ENCODE assay signal across 8 mouse cellular contexts in genomic region chr4:152315498-152316213, GRCm38 (mm10). TPM values are rescaled to one million over a fixed set of nuclear protein-coding genes. Genes with fewer than 3 reads are reported as not detected.
A peak's percentile ranks its signal among the peaks of the same experiment; 100 is the strongest.
DNase-seq lines count a peak whose midpoint lies in the region; ATAC-seq and TF ChIP-seq lines count a peak whose summit lies in the region.
"Had no signal": no experiment of that assay in that cellular context is flagged by ENCODE, and none has a peak within 500 bp of the region (broad histone marks: within the 10 kb centered on the region; RNA-seq: fewer than 3 reads in every experiment).

No protein-coding gene starts in this region.

- no peak for TF ChIP-seq CTCF in lung, postnatal 0 days (IDR thresholded peaks at IDR 0.05)
- TF ChIP-seq CTCF in lung, adult 2 months (IDR thresholded peaks at IDR 0.05; ENCODE audit: insufficient read depth, low read length), result no peak

- DNase-seq in lung, postnatal 0 days (ENCODE audit: low spot score), result no peak
- no peak for DNase-seq in lung, adult 2 months
- no peak for DNase-seq in limb, embryonic 14.5 days (ENCODE audit: low spot score)
- no peak for DNase-seq in frontal cortex, postnatal 10 days (ENCODE audit: low spot score in 2 of 2)
- DNase-seq in left cerebral cortex, postnatal 14 days (ENCODE audit: low spot score in 2 of 2), result no peak

- no peak overlapping the region for H3K27ac ChIP-seq in lung, postnatal 0 days (ENCODE audit: low read length)
- H3K27ac ChIP-seq in forebrain, embryonic 13.5 days, result no peak overlapping the region
- H3K27ac ChIP-seq in limb, embryonic 14.5 days (replicated peaks; ENCODE audit: low read depth, low read length), result no peak overlapping the region
- no peak overlapping the region for H3K27ac ChIP-seq in stomach, embryonic 14.5 days (ENCODE audit: low read length)

- no peak overlapping the region for H3K9ac ChIP-seq in lung, postnatal 0 days (replicated peaks; ENCODE audit: low read depth)
- peak overlapping the region; percentile 16; the same call in 1 of the 2 replicates for H3K9ac ChIP-seq in forebrain, embryonic 13.5 days
- no peak overlapping the region for H3K9ac ChIP-seq in limb, embryonic 14.5 days (ENCODE audit: low read depth, low read length, severe bottlenecking)
- H3K9ac ChIP-seq in stomach, embryonic 14.5 days (replicated peaks; ENCODE audit: low read depth, low read length), result no peak overlapping the region

- H3K4me2 ChIP-seq in lung, postnatal 0 days (replicated peaks; ENCODE audit: low read depth, low read length), result peak overlapping the region; percentile 25
- H3K4me2 ChIP-seq in forebrain, embryonic 13.5 days, result peak overlapping the region; percentile 54
- peak overlapping the region; percentile 45 for H3K4me2 ChIP-seq in limb, embryonic 14.5 days (replicated peaks; ENCODE audit: low read depth, low read length, severe bottlenecking)
- H3K4me2 ChIP-seq in stomach, embryonic 14.5 days (replicated peaks; ENCODE audit: low read depth, low read length), result peak overlapping the region; percentile 39

- no peak for TF ChIP-seq EP300 in lung, postnatal 0 days (IDR thresholded peaks at IDR 0.05)

- no peak overlapping the region for H3K4me3 ChIP-seq in lung, postnatal 0 days (ENCODE audit: low read depth, low read length)
- H3K4me3 ChIP-seq in lung, adult 2 months (replicated peaks; ENCODE audit: extremely low read depth, low read depth, low read length), result no peak overlapping the region
- H3K4me3 ChIP-seq in forebrain, embryonic 13.5 days, result peak overlapping the region; percentile 34
- peak overlapping the region; percentile 26 for H3K4me3 ChIP-seq in limb, embryonic 14.5 days (replicated peaks; ENCODE audit: low read length)
- peak overlapping the region; percentile 25 for H3K4me3 ChIP-seq in stomach, embryonic 14.5 days (ENCODE audit: low read depth, low read length)

- intact Hi-C loops in left cerebral cortex, postnatal 14 days (cut with DNase I), result no loop called here

- peaks cover 5% of the 10 kb centered on the region; the same call in 1 of the 2 replicates for H3K4me1 ChIP-seq in lung, postnatal 0 days (ENCODE audit: insufficient read depth, low read depth, low read length)
- peaks cover 2% of the 10 kb centered on the region; the same call in 1 of the 2 replicates for H3K4me1 ChIP-seq in lung, adult 2 months (ENCODE audit: control insufficient read depth, insufficient read depth, low read length)
- peaks cover 19% of the 10 kb centered on the region for H3K4me1 ChIP-seq in forebrain, embryonic 13.5 days
- H3K4me1 ChIP-seq in limb, embryonic 14.5 days (ENCODE audit: control insufficient read depth, insufficient read depth, low read length), result peaks cover 9% of the 10 kb centered on the region
- peaks cover 18% of the 10 kb centered on the region; the same call in 1 of the 2 replicates for H3K4me1 ChIP-seq in stomach, embryonic 14.5 days (ENCODE audit: control insufficient read depth, insufficient read depth, low read length)

- H3K27me3 ChIP-seq in lung, postnatal 0 days (replicated peaks; ENCODE audit: insufficient read depth, low read length), result peaks cover 43% of the 10 kb centered on the region
- peaks cover 88% of the 10 kb centered on the region for H3K27me3 ChIP-seq in forebrain, embryonic 13.5 days
- peaks cover 76% of the 10 kb centered on the region for H3K27me3 ChIP-seq in limb, embryonic 14.5 days (ENCODE audit: control insufficient read depth, insufficient read depth, low read length)
- peaks cover 38% of the 10 kb centered on the region for H3K27me3 ChIP-seq in stomach, embryonic 14.5 days (ENCODE audit: control insufficient read depth, insufficient read depth, low read length)

- WGBS in lung, postnatal 0 days, result 1% methylated on average over 42 of the region's 43 CpGs
- 2% methylated on average over 43 of the region's 43 CpGs for WGBS in lung, adult 2 months
- 1% methylated on average over 43 of the region's 43 CpGs for WGBS in forebrain, embryonic 13.5 days
- WGBS in limb, embryonic 14.5 days, result under 1% methylated on average over 43 of the region's 43 CpGs
- WGBS in stomach, embryonic 14.5 days, result under 1% methylated on average over 43 of the region's 43 CpGs

- H3K9me3 ChIP-seq in lung, postnatal 0 days (ENCODE audit: low read length), result no peaks in the 10 kb centered on the region
- H3K9me3 ChIP-seq in forebrain, embryonic 13.5 days (replicated peaks), result no peaks in the 10 kb centered on the region
- no peaks in the 10 kb centered on the region for H3K9me3 ChIP-seq in limb, embryonic 14.5 days (ENCODE audit: control insufficient read depth, low read length)
- no peaks in the 10 kb centered on the region for H3K9me3 ChIP-seq in stomach, embryonic 14.5 days (ENCODE audit: control insufficient read depth, low read depth, low read length)

- H3K36me3 ChIP-seq in lung, postnatal 0 days (ENCODE audit: insufficient read depth, low read length), result no peaks in the 10 kb centered on the region
- H3K36me3 ChIP-seq in forebrain, embryonic 13.5 days (ENCODE audit: poor library complexity, severe bottlenecking), result no peaks in the 10 kb centered on the region
- no peaks in the 10 kb centered on the region for H3K36me3 ChIP-seq in limb, embryonic 14.5 days (ENCODE audit: control insufficient read depth, insufficient read depth, low read length)
- H3K36me3 ChIP-seq in stomach, embryonic 14.5 days (ENCODE audit: control insufficient read depth, insufficient read depth, low read length), result no peaks in the 10 kb centered on the region

- no peak for TF ChIP-seq POLR2A in lung, adult 2 months (IDR thresholded peaks at IDR 0.05; ENCODE audit: borderline replicate concordance, extremely low read depth, low read depth, low read length)
- TF ChIP-seq POLR2A in limb, embryonic 14.5 days (IDR thresholded peaks at IDR 0.05; ENCODE audit: borderline replicate concordance, extremely low read depth, insufficient read depth, insufficient read length), result no peak

- ATAC-seq in lung, postnatal 0 days, result 0 out of 2 replicates have a peak, but pooled peaks have one; percentile 13
- no peak for ATAC-seq in forebrain, embryonic 13.5 days
- no peak for ATAC-seq in limb, embryonic 14.5 days (ENCODE audit: low FRiP score, low read depth)
- no peak for ATAC-seq in stomach, embryonic 14.5 days (ENCODE audit: insufficient number of reproducible peaks, insufficient read depth, low FRiP score, low read depth)

RNA-seq across cellular contexts. Expression of gene Rnf207, which starts 3.1 kb away (rescaled TPM):
- polyA plus RNA-seq in lung, postnatal 0 days (2015; fragmentation: Nextera tagmentation; extraction: Ambion mirVana), result 0.53 and 0.70 TPM in 2 replicates
- polyA plus RNA-seq in lung, adult 2 months (2012; rRNA removed), result 5.8 and 5.9 TPM in 2 replicates
- polyA plus RNA-seq in forebrain, embryonic 13.5 days (2015; fragmentation: Nextera tagmentation; extraction: Ambion mirVana), result 1.7 and 2.0 TPM in 2 replicates
- 0.92 and 1.1 TPM in 2 replicates for polyA plus RNA-seq in limb, embryonic 14.5 days (2012; rRNA removed)
- 0.39 and 0.50 TPM in 2 replicates for polyA plus RNA-seq in limb, embryonic 14.5 days (2014; fragmentation: Nextera tagmentation; extraction: Ambion mirVana)
- 1.00 and 1.1 TPM in 2 replicates for polyA plus RNA-seq in stomach, embryonic 14.5 days (2014; fragmentation: Nextera tagmentation; extraction: Ambion mirVana)
- total RNA-seq in left cerebral cortex, postnatal 14 days (2021), result 1 to 10 TPM; 5.3 to 7.4 TPM

RNA-seq across cellular contexts. Expression of gene Rpl22, which starts 9.9 kb away (rescaled TPM):
- polyA plus RNA-seq in lung, postnatal 0 days (2015; fragmentation: Nextera tagmentation; extraction: Ambion mirVana), result 265 and 266 TPM in 2 replicates
- polyA plus RNA-seq in lung, adult 2 months (2012; rRNA removed), result 20.3 and 43.0 TPM in 2 replicates
- 265 and 331 TPM in 2 replicates for polyA plus RNA-seq in forebrain, embryonic 13.5 days (2015; fragmentation: Nextera tagmentation; extraction: Ambion mirVana)
- 296 and 760 TPM in 2 replicates for polyA plus RNA-seq in limb, embryonic 14.5 days (2012; rRNA removed)
- 422 and 460 TPM in 2 replicates for polyA plus RNA-seq in limb, embryonic 14.5 days (2014; fragmentation: Nextera tagmentation; extraction: Ambion mirVana)
- 483 and 497 TPM in 2 replicates for polyA plus RNA-seq in stomach, embryonic 14.5 days (2014; fragmentation: Nextera tagmentation; extraction: Ambion mirVana)
- total RNA-seq in left cerebral cortex, postnatal 14 days (2021), result 100 to 1,000 TPM; 182 to 187 TPM

RNA-seq across cellular contexts. Expression of gene Icmt, which starts 18.6 kb away (rescaled TPM):
- 16.9 and 18.9 TPM in 2 replicates for polyA plus RNA-seq in lung, postnatal 0 days (2015; fragmentation: Nextera tagmentation; extraction: Ambion mirVana)
- polyA plus RNA-seq in lung, adult 2 months (2012; rRNA removed), result 32.2 and 36.4 TPM in 2 replicates
- 13.4 and 16.8 TPM in 2 replicates for polyA plus RNA-seq in forebrain, embryonic 13.5 days (2015; fragmentation: Nextera tagmentation; extraction: Ambion mirVana)
- 26.6 and 30.7 TPM in 2 replicates for polyA plus RNA-seq in limb, embryonic 14.5 days (2012; rRNA removed)
- 27.6 and 32.7 TPM in 2 replicates for polyA plus RNA-seq in limb, embryonic 14.5 days (2014; fragmentation: Nextera tagmentation; extraction: Ambion mirVana)
- 20.2 and 22.6 TPM in 2 replicates for polyA plus RNA-seq in stomach, embryonic 14.5 days (2014; fragmentation: Nextera tagmentation; extraction: Ambion mirVana)
- 10 to 100 TPM; 43.1 to 45.0 TPM for total RNA-seq in left cerebral cortex, postnatal 14 days (2021)

RNA-seq across cellular contexts. Expression of gene Chd5, which starts 22.8 kb away (rescaled TPM):
- 0.06 and 0.07 TPM in 2 replicates for polyA plus RNA-seq in lung, postnatal 0 days (2015; fragmentation: Nextera tagmentation; extraction: Ambion mirVana)
- 0.85 and 0.99 TPM in 2 replicates for polyA plus RNA-seq in lung, adult 2 months (2012; rRNA removed)
- polyA plus RNA-seq in forebrain, embryonic 13.5 days (2015; fragmentation: Nextera tagmentation; extraction: Ambion mirVana), result 20.1 and 21.0 TPM in 2 replicates
- 0.72 and 0.83 TPM in 2 replicates for polyA plus RNA-seq in limb, embryonic 14.5 days (2012; rRNA removed)
- 0.07 and 0.54 TPM in 2 replicates for polyA plus RNA-seq in limb, embryonic 14.5 days (2014; fragmentation: Nextera tagmentation; extraction: Ambion mirVana)
- 0.39 and 0.81 TPM in 2 replicates for polyA plus RNA-seq in stomach, embryonic 14.5 days (2014; fragmentation: Nextera tagmentation; extraction: Ambion mirVana)
- 100 to 1,000 TPM; 160 to 177 TPM for total RNA-seq in left cerebral cortex, postnatal 14 days (2021)

RNA-seq across cellular contexts. Expression of gene Hes3, which starts 24.2 kb away (rescaled TPM):
- polyA plus RNA-seq in lung, postnatal 0 days (2015; fragmentation: Nextera tagmentation; extraction: Ambion mirVana), result not detected in 2 replicates
- polyA plus RNA-seq in lung, adult 2 months (2012; rRNA removed), result 0.09 TPM in 1 of 2 replicates, not detected in the other
- polyA plus RNA-seq in forebrain, embryonic 13.5 days (2015; fragmentation: Nextera tagmentation; extraction: Ambion mirVana), result not detected in 2 replicates
- 0.03 and 0.13 TPM in 2 replicates for polyA plus RNA-seq in limb, embryonic 14.5 days (2012; rRNA removed)
- not detected in 2 replicates for polyA plus RNA-seq in limb, embryonic 14.5 days (2014; fragmentation: Nextera tagmentation; extraction: Ambion mirVana)
- polyA plus RNA-seq in stomach, embryonic 14.5 days (2014; fragmentation: Nextera tagmentation; extraction: Ambion mirVana), result 0.43 TPM in 1 of 2 replicates, not detected in the other
- total RNA-seq in left cerebral cortex, postnatal 14 days (2021), result under 1 TPM; 0.20 to 0.42 TPM
- polyA plus RNA-seq: gonadal fat pad, adult 2 months had no signal

Comparison
In these comparisons a context has a peak if more than half of its experiments do, and no peak if none do; other contexts are left out.
1. H3K4me3 ChIP-seq: peak in forebrain, embryonic 13.5 days (single experiment), limb, embryonic 14.5 days (single experiment) and stomach, embryonic 14.5 days (single experiment); none in lung, postnatal 0 days (single experiment) and lung, adult 2 months (single experiment).
2. Peak in every context shown above with its lines, with median percentiles within 50 percentile points of each other: H3K4me2 ChIP-seq.